Mouse (Mus musculus) CH12.LX (cell line): ENCODE results near the gene Pcx. TPM values are rescaled to one million over a fixed set of nuclear protein-coding genes. Genes with fewer than 3 reads are reported as not detected.

ENCODE experiments used
- DNase-seq: peaks from one replicate; pipeline ENCODE4 v3.0.0-alpha.2; 2013; ENCODE audit errors: extremely low read depth
- H3K27ac ChIP-seq: 2 replicates; pipeline ENCODE4 v1.5.1; 2012; ENCODE audit warnings: low read depth, mild to moderate bottlenecking, control low read depth, moderate library complexity; ENCODE audit not compliant: insufficient read depth
- H3K27me3 ChIP-seq: replicated peaks from 2 replicates; pipeline ENCODE3; 2012; ENCODE audit warnings: inconsistent platforms
- H3K36me3 ChIP-seq, 2 experiments: replicated peaks in 1 of 2; 2 replicates each; pipeline versions ENCODE3 to v1.6.1; 2012; ENCODE audit warnings: inconsistent platforms in 1 of 2, low read length in 1 of 2, mild to moderate bottlenecking in 1 of 2, mixed read lengths in 1 of 2, moderate library complexity in 1 of 2; ENCODE audit not compliant: control insufficient read depth in 1 of 2, insufficient read depth in 1 of 2
- H3K4me1 ChIP-seq, 2 experiments: 2 replicates each; pipeline ENCODE4 v1.6.1; 2012; ENCODE audit warnings: inconsistent platforms in 1 of 2, moderate library complexity in 1 of 2; ENCODE audit not compliant: insufficient read depth in 2 of 2, control insufficient read depth in 1 of 2
- H3K4me2 ChIP-seq: 2 replicates; pipeline ENCODE4 v1.6.1; 2012; ENCODE audit warnings: low read depth, mild to moderate bottlenecking, control low read depth; ENCODE audit not compliant: poor library complexity, insufficient read depth, severe bottlenecking
- H3K4me3 ChIP-seq, 3 experiments: fragments of 150-350 bp in 1 of 3; sonication (generic) in 1 of 3; replicated peaks in 1 of 3; 2 replicates each; pipeline versions ENCODE3 to v1.5.1; 2011 to 2012; ENCODE audit warnings: low read depth in 2 of 3, low read length in 2 of 3, mild to moderate bottlenecking in 2 of 3, moderate library complexity in 2 of 3, control low read depth in 1 of 3, improper control_type of control experiment in 1 of 3, inconsistent platforms in 1 of 3, mixed read lengths in 1 of 3; ENCODE audit not compliant: poor library complexity in 1 of 3
- H3K79me2 ChIP-seq: replicated peaks from 2 replicates; pipeline ENCODE4 v1.6.1; 2012; ENCODE audit warnings: mild to moderate bottlenecking, moderate library complexity; ENCODE audit not compliant: control insufficient read depth, poor library complexity, insufficient read depth, severe bottlenecking; ENCODE audit errors: extremely low read depth
- H3K9ac ChIP-seq: 2 replicates; pipeline ENCODE4 v1.6.1; 2012; ENCODE audit warnings: low read depth, mild to moderate bottlenecking, control low read depth, moderate library complexity; ENCODE audit not compliant: insufficient read depth
- H3K9me3 ChIP-seq: replicated peaks from 2 replicates; pipeline ENCODE3; 2012; ENCODE audit warnings: low read length, inconsistent platforms, mixed read lengths
- CHD2 ChIP-seq: IDR thresholded peaks from 2 replicates; pipeline ENCODE4 v1.6.1; 2011; ENCODE audit warnings: low read length, improper control_type of control experiment
- CTCF ChIP-seq, 2 experiments: IDR thresholded peaks in 1 of 2; conservative IDR thresholded peaks in 1 of 2; 2 replicates each; pipeline ENCODE4 v1.5.1; 2011 to 2012; ENCODE audit warnings: low read depth in 2 of 2, low read length in 2 of 2, improper control_type of control experiment in 1 of 2, inconsistent platforms in 1 of 2, mild to moderate bottlenecking in 1 of 2, moderate library complexity in 1 of 2
- E2F4 ChIP-seq: IDR thresholded peaks from 2 replicates; pipeline ENCODE4 v1.6.1; 2011; ENCODE audit warnings: low read depth, low read length, improper control_type of control experiment; ENCODE audit not compliant: insufficient replicate concordance
- ELF1 ChIP-seq: IDR thresholded peaks from 2 replicates; pipeline ENCODE4 v1.6.1; 2014; ENCODE audit warnings: low read depth, mild to moderate bottlenecking, inconsistent platforms, low read length, improper control_type of control experiment
- EP300 ChIP-seq: IDR thresholded peaks from 2 replicates; pipeline ENCODE4 v1.6.1; 2011; ENCODE audit warnings: low read length, improper control_type of control experiment
- ETS1 ChIP-seq: conservative IDR thresholded peaks from 2 replicates; pipeline ENCODE4 v1.6.1; 2012; ENCODE audit warnings: low read depth, mild to moderate bottlenecking, inconsistent platforms, low read length, improper control_type of control experiment, moderate library complexity
- GABPA ChIP-seq: IDR thresholded peaks from 2 replicates; pipeline ENCODE4 v1.6.1; 2012; ENCODE audit warnings: low read depth, low read length, improper control_type of control experiment, inconsistent platforms; ENCODE audit not compliant: insufficient replicate concordance
- HCFC1 ChIP-seq: IDR thresholded peaks from 2 replicates; pipeline ENCODE4 v1.6.1; 2012; ENCODE audit warnings: low read depth, mild to moderate bottlenecking, inconsistent platforms, low read length, improper control_type of control experiment
- JUND ChIP-seq: conservative IDR thresholded peaks from 2 replicates; pipeline ENCODE4 v1.6.1; 2011; ENCODE audit warnings: low read depth, low read length, improper control_type of control experiment
- MAX ChIP-seq: IDR thresholded peaks from 2 replicates; pipeline ENCODE4 v1.6.1; 2011; ENCODE audit warnings: low read length, improper control_type of control experiment
- MAZ ChIP-seq: IDR thresholded peaks from 2 replicates; pipeline ENCODE4 v1.6.1; 2012; ENCODE audit warnings: low read depth, mild to moderate bottlenecking, inconsistent platforms, low read length, improper control_type of control experiment, moderate library complexity
- MEF2A ChIP-seq: IDR thresholded peaks from 2 replicates; pipeline ENCODE4 v1.6.1; 2014; ENCODE audit warnings: low read depth, mild to moderate bottlenecking, inconsistent platforms, low read length, improper control_type of control experiment, borderline replicate concordance
- PAX5 ChIP-seq: IDR thresholded peaks from 2 replicates; pipeline ENCODE4 v1.6.1; 2012; ENCODE audit warnings: low read length, inconsistent platforms, mixed read lengths
- POLR2A ChIP-seq: IDR thresholded peaks from 2 replicates; pipeline ENCODE4 v1.6.1; 2011; ENCODE audit warnings: low read depth, mild to moderate bottlenecking, improper control_type of control experiment, low read length
- SMC3 ChIP-seq: IDR thresholded peaks from 2 replicates; pipeline ENCODE4 v1.6.1; 2011; ENCODE audit warnings: low read depth, low read length, improper control_type of control experiment
- TCF12 ChIP-seq: IDR thresholded peaks from 2 replicates; pipeline ENCODE4 v1.6.1; 2014; ENCODE audit warnings: low read depth, mild to moderate bottlenecking, inconsistent platforms, low read length, improper control_type of control experiment
- USF2 ChIP-seq: conservative IDR thresholded peaks from 2 replicates; pipeline ENCODE4 v1.6.1; 2011; ENCODE audit warnings: low read depth, low read length, improper control_type of control experiment
- ZC3H11A ChIP-seq: IDR thresholded peaks from 2 replicates; pipeline ENCODE4 v1.6.1; 2012; ENCODE audit warnings: low read depth, mild to moderate bottlenecking, inconsistent platforms, low read length, improper control_type of control experiment
- dilution Hi-C: fragments of 300-500 bp; cut with MboI; formaldehyde crosslinking; loops from 2 replicates; pipeline ENCODE4 v1.14.3; 2020; ENCODE audit warnings: low sequenced_read_pairs; ENCODE audit not compliant: extremely low pct_unique_long_range_greater_than_20kb, extremely low pct_ligation_motif_present
- in situ Hi-C: fragments of 300-500 bp; cut with MboI; formaldehyde crosslinking; loops from 3 replicates; pipeline ENCODE4 v1.14.3; 2019; ENCODE audit warnings: low sequenced_read_pairs, low pct_ligation_motif_present, low pct_unique_long_range_greater_than_20kb, mixed read lengths
- polyA plus RNA-seq: library from polyadenylated mRNA; unstranded; fragments of >175 nt; gene quantifications from 2 replicates; pipeline ENCODE4 v1.2.1, GENCODE M21; 2012; ENCODE audit warnings: low read depth; ENCODE audit not compliant: insufficient read length
- total RNA-seq, 2 experiments: library from RNA; depleted of rRNA; stranded (reverse); fragments of 300-350 nt in 1 of 2; fragments of >200 nt in 1 of 2; gene quantifications; 2 replicates each; pipeline ENCODE4 v1.2.3; 2012 to 2014

The Pcx gene
- total and polyA plus RNA-seq, 3 experiments: 7.7 to 14.2 (median 10.7) TPM

DNA sequence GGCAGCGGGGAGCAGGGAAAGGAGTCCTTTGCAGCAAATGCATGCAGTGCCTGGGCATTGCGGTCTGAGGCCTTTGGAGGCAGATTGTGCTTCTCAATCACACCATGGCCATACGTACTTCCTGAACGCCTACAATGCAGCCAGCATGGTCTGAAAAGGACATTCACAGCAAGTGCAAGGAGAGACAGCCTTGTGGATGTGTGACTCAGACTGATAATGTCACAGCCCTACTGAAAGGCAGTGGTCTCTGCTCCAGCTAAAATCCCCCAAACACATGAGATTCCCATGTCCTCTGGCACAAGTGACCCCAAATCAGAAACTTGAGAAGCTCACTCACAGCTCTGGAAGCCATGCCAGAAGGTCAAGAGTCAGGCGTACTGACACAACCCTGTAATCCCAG is 14.5 kb upstream of the Pcx start:
- peaks cover 2% of the 10 kb centered on the region for H3K27me3 ChIP-seq
- TF ChIP-seq TCF12 (no peak), CHD2 (no peak), JUND (no peak), ELF1 (no peak), MAX (no peak), E2F4 (no peak), POLR2A (no peak), EP300 (no peak), MAZ (no peak), HCFC1 (no peak), PAX5 (no peak), USF2 (no peak), ETS1 (no peak), ZC3H11A (no peak), SMC3 (no peak), MEF2A (no peak), CTCF (conservative IDR thresholded peaks at IDR 0.05 in 1 of 2, IDR thresholded peaks at IDR 0.05 in 1 of 2; ENCODE audit: low read depth in 2 of 2, low read length in 2 of 2) (no peak)
- TF ChIP-seq, all 38 proteins: peak for 0
- no peaks in the 10 kb centered on the region for H3K36me3 ChIP-seq

DNA sequence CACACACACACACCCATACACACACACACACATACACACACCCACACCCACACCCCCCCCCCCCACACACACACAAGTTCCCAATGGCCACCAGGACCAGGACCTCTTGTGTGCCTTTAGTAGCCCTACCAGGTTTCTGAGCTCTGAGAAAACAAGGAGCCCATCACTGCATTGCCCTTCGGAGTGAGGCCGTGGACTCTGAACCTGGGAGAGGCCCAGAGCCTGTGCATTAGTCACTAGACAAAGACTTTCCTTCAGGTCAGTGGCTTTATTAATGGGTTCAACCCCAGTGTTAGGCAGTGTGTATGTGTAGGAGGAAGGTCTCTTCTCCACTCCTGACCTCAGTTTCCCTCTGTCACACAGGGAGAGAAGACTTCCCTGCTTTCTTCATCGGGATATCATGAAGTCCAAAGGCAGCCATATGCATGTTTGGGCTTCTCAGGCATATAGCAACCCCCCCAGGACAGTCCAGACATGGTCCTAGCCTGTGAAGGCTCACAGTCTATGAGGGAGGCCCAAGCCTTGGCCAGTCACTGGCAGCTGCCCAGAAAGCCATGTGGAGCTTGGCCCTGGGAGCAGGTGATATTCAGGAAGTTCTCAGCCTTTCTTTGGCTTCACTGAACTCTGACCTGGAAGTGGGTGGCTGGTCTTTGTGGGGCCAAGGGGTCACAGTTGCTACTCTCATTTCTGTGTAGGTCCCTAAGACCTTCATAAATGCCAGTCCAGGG is 13.6 kb upstream of the Pcx start:
- H3K79me2 ChIP-seq: no peaks in the 10 kb centered on the region
- no peak for DNase-seq
- no peak overlapping the region for H3K27ac ChIP-seq
- H3K4me3 ChIP-seq: no peak overlapping the region
- no peak for TF ChIP-seq CTCF (conservative IDR thresholded peaks at IDR 0.05 in 1 of 2, IDR thresholded peaks at IDR 0.05 in 1 of 2; ENCODE audit: low read depth in 2 of 2, low read length in 2 of 2)
- TF ChIP-seq GABPA: no peak
- H3K36me3 ChIP-seq: no peaks in the 10 kb centered on the region
- in situ Hi-C loops (loop anchor here (5.0 to 25.0 kb wide), 4 partner anchors 128 to 491 kb away; partner anchors contain the start of genes Ctsf, Npas4 and Rce1), dilution Hi-C loops (no loop called here)
- peaks cover 0 to 15% of the 10 kb centered on the region in 2 experiments; a peak in 2 of 4 replicates for H3K4me1 ChIP-seq
- no peaks in the 10 kb centered on the region for H3K9me3 ChIP-seq
- H3K9ac ChIP-seq: no peak overlapping the region
- H3K27me3 ChIP-seq: peaks cover 2% of the 10 kb centered on the region
- no peak overlapping the region for H3K4me2 ChIP-seq

More for the DNA sequence above, 14.5 kb upstream of the Pcx start:
- H3K4me3 ChIP-seq: no peak overlapping the region
- no peak for DNase-seq
- no peak overlapping the region for H3K9ac ChIP-seq
- H3K4me1 ChIP-seq: peaks cover 0 to 15% of the 10 kb centered on the region in 2 experiments; a peak in 2 of 4 replicates
- in situ Hi-C loops (loop anchor here (5.0 to 25.0 kb wide), 4 partner anchors 129 to 491 kb away; partner anchors contain the start of genes Ctsf, Npas4 and Rce1), dilution Hi-C loops (no loop called here)
- H3K4me2 ChIP-seq: no peak overlapping the region
- H3K9me3 ChIP-seq: no peaks in the 10 kb centered on the region
- no peaks in the 10 kb centered on the region for H3K79me2 ChIP-seq
- H3K27ac ChIP-seq: no peak overlapping the region
